Mouse (Mus musculus) ES-E14 (cell line): ENCODE results near the gene Foxn3. TPM values are rescaled to one million over a fixed set of nuclear protein-coding genes. Genes with fewer than 3 reads are reported as not detected.

Source experiments
- DNase-seq: peaks from one replicate; pipeline ENCODE4 v3.0.0-alpha.2; 2013; ENCODE audit warnings: low read depth, low spot score
- H3K27ac ChIP-seq: 2 replicates; pipeline ENCODE4 v1.5.1; 2012; ENCODE audit warnings: low read depth, mild to moderate bottlenecking, low read length, moderate library complexity, mixed read lengths; ENCODE audit not compliant: poor library complexity, insufficient read depth, severe bottlenecking
- H3K36me3 ChIP-seq: 2 replicates; pipeline ENCODE4 v1.6.1; 2012; ENCODE audit warnings: mild to moderate bottlenecking, low read length, moderate library complexity, mixed read lengths; ENCODE audit not compliant: control insufficient read depth, poor library complexity, insufficient read depth, severe bottlenecking
- H3K4me1 ChIP-seq, 2 experiments: fragments of 150-350 bp in 1 of 2; sonication (generic) in 1 of 2; 2 replicates each; pipeline ENCODE4 v1.6.1; 2012; ENCODE audit warnings: low read length in 2 of 2, mild to moderate bottlenecking in 1 of 2, mixed read lengths in 1 of 2; ENCODE audit not compliant: control insufficient read depth in 2 of 2, insufficient read depth in 2 of 2, poor library complexity in 1 of 2
- H3K4me3 ChIP-seq, 2 experiments: fragments of 150-350 bp in 1 of 2; sonication (generic) in 1 of 2; 2 replicates each; pipeline ENCODE4 v1.5.1; 2012; ENCODE audit warnings: low read length in 2 of 2, low read depth in 1 of 2, mild to moderate bottlenecking in 1 of 2, mixed read lengths in 1 of 2; ENCODE audit not compliant: insufficient read depth in 1 of 2, poor library complexity in 1 of 2, severe bottlenecking in 1 of 2
- H3K9ac ChIP-seq: 2 replicates; pipeline ENCODE4 v1.6.1; 2012; ENCODE audit warnings: low read depth, mild to moderate bottlenecking, low read length, mixed read lengths; ENCODE audit not compliant: poor library complexity, insufficient read depth, severe bottlenecking
- H3K9me3 ChIP-seq: fragments of 150-350 bp; sonication (generic); 2 replicates; pipeline ENCODE4 v1.6.1; 2012; ENCODE audit warnings: low read depth, mild to moderate bottlenecking, low read length; ENCODE audit not compliant: control insufficient read depth, insufficient read depth
- CHD2 ChIP-seq: IDR thresholded peaks from 2 replicates; pipeline ENCODE4 v1.6.1; 2014; ENCODE audit warnings: mild to moderate bottlenecking, low read depth, low read length, inconsistent platforms
- HCFC1 ChIP-seq: IDR thresholded peaks from 2 replicates; pipeline ENCODE4 v1.6.1; 2012; ENCODE audit warnings: low read length, inconsistent platforms, borderline replicate concordance; ENCODE audit not compliant: insufficient read depth
- MAFK ChIP-seq: IDR thresholded peaks from 2 replicates; pipeline ENCODE4 v1.6.1; 2014; ENCODE audit warnings: mild to moderate bottlenecking, low read depth, low read length, inconsistent platforms; ENCODE audit not compliant: insufficient read depth
- ZC3H11A ChIP-seq: IDR thresholded peaks from 2 replicates; pipeline ENCODE4 v1.6.1; 2012; ENCODE audit warnings: low read depth, mild to moderate bottlenecking, inconsistent platforms, low read length, borderline replicate concordance
- ZNF384 ChIP-seq: IDR thresholded peaks from 2 replicates; pipeline ENCODE4 v1.6.1; 2012; ENCODE audit warnings: low read depth, low read length, inconsistent platforms
- in situ Hi-C, 2 experiments: fragments of 600-800 bp; cut with MboI; formaldehyde crosslinking; loops; one replicate each; pipeline ENCODE4 v1.15.1; 2025; ENCODE audit warnings: low sequenced_read_pairs in 2 of 2, inconsistent platforms in 1 of 2; ENCODE audit not compliant: unreplicated experiment in 2 of 2
- total RNA-seq: library from RNA; depleted of rRNA; stranded (reverse); fragments of 300-350 nt; gene quantifications from 2 replicates; pipeline ENCODE4 v1.2.3, GENCODE M21; 2012

Foxn3 gene
- total RNA-seq, 1 experiment: 34.6 TPM

GRCm38 (mm10) chr12:99162188-99162587 is 401.2 kb downstream of the Foxn3 start:
- Histone ChIP-seq H3K36me3 (no peaks in the 10 kb centered on the region), H3K4me3 (peak overlapping the region in 1 of 2 experiments; percentile 43; a peak in 1 of 4 replicates), H3K9me3 (no peaks in the 10 kb centered on the region), H3K4me1 (peaks cover 0 to 5% of the 10 kb centered on the region in 2 experiments; a peak in 1 of 4 replicates), H3K9ac (no peak overlapping the region), H3K27ac (no peak overlapping the region)
- peak; percentile 33 for DNase-seq
- in situ Hi-C loops: no loop called here
- no peak for TF ChIP-seq HCFC1
- no peak for TF ChIP-seq MAFK
- TF ChIP-seq ZC3H11A: no peak
- no peak for TF ChIP-seq CHD2
- no peak for TF ChIP-seq ZNF384

- Histone ChIP-seq H3K36me3 (no peaks in the 10 kb centered on the region), H3K4me3 (no peak overlapping the region), H3K27ac (no peak overlapping the region), H3K4me1 (peaks cover 0 to 5% of the 10 kb centered on the region in 2 experiments; a peak in 1 of 4 replicates), H3K9ac (no peak overlapping the region), H3K9me3 (no peaks in the 10 kb centered on the region)
- no peak for DNase-seq
- TF ChIP-seq ZNF384 (no peak), HCFC1 (no peak), MAFK (no peak), CHD2 (no peak), ZC3H11A (no peak)
- in situ Hi-C loops: no loop called here
Measured at GRCm38 (mm10) chr12:99160061-99160460, 403.3 kb downstream of the Foxn3 start.

GRCm38 (mm10) chr12:99155904-99156303 is 407.5 kb downstream of the Foxn3 start:
- no peak overlapping the region for H3K27ac ChIP-seq
- no peaks in the 10 kb centered on the region for H3K36me3 ChIP-seq
- H3K9ac ChIP-seq: no peak overlapping the region
- peaks cover 0 to 2% of the 10 kb centered on the region in 2 experiments; a peak in 2 of 4 replicates for H3K4me1 ChIP-seq
- in situ Hi-C loops: loop anchor here in 1 of 2 experiments (5.0 kb wide), 1 partner anchor 34 kb away; no protein-coding TSS in a partner anchor
- DNase-seq: no peak
- no peaks in the 10 kb centered on the region for H3K9me3 ChIP-seq
- no peak overlapping the region for H3K4me3 ChIP-seq
- TF ChIP-seq MAFK (no peak), CHD2 (no peak), ZC3H11A (no peak), HCFC1 (no peak), ZNF384 (no peak)

- H3K9me3 ChIP-seq: no peaks in the 10 kb centered on the region
- in situ Hi-C loops: no loop called here
- TF ChIP-seq CHD2 (no peak), MAFK (no peak), ZNF384 (no peak), ZC3H11A (no peak), HCFC1 (no peak)
- H3K36me3 ChIP-seq: no peaks in the 10 kb centered on the region
- H3K4me3 ChIP-seq: no peak overlapping the region
- H3K4me1 ChIP-seq: peaks cover 1 to 2% of the 10 kb centered on the region in 2 experiments; a peak in 2 of 4 replicates
- DNase-seq: no peak
- H3K9ac ChIP-seq: no peak overlapping the region
- H3K27ac ChIP-seq: no peak overlapping the region
Measured at GRCm38 (mm10) chr12:99154230-99154629, 409.2 kb downstream of the Foxn3 start.

- TF ChIP-seq CHD2 (no peak), ZC3H11A (no peak), ZNF384 (no peak), HCFC1 (no peak), MAFK (no peak)
- no peak overlapping the region for H3K27ac ChIP-seq
- no peak for DNase-seq
- H3K9me3 ChIP-seq: no peaks in the 10 kb centered on the region
- H3K4me1 ChIP-seq: peaks cover 1 to 2% of the 10 kb centered on the region in 2 experiments; a peak in 2 of 4 replicates
- H3K9ac ChIP-seq: no peak overlapping the region
- no peak overlapping the region for H3K4me3 ChIP-seq
- in situ Hi-C loops: no loop called here
- H3K36me3 ChIP-seq: no peaks in the 10 kb centered on the region
Measured at GRCm38 (mm10) chr12:99153664-99154063, 409.7 kb downstream of the Foxn3 start.
